Mouse (Mus musculus) lung, postnatal 0 days (tissue): ENCODE measurements around the gene Meis2.

Experiments
- CTCF ChIP-seq: IDR thresholded peaks from 2 replicates; pipeline ENCODE4 v1.5.1; 2016; ENCODE audit warnings: antibody characterized with exemption, mild to moderate bottlenecking
- EP300 ChIP-seq: IDR thresholded peaks from 2 replicates; pipeline ENCODE4 v1.6.1; 2016; ENCODE audit warnings: antibody characterized with exemption, mild to moderate bottlenecking, control low read depth

- TF ChIP-seq CTCF (no peak), EP300 (no peak)
These were observed 168.1 kb downstream of the Meis2 start for GRCm38 (mm10) chr2:115897559-115897958.
